Mouse (Mus musculus) left cerebral cortex, postnatal 10 days (tissue): Measurements from ENCODE around the gene Copg1. TPM values are rescaled to one million over a fixed set of nuclear protein-coding genes. Genes with fewer than 3 reads are reported as not detected.
"Not testable (repeated sequence)": the region's sequence is repeated elsewhere in the genome, so short reads cannot be mapped to it uniquely, and the experiment has no call there.

Experiments
- DNase-seq, 2 experiments: peaks; one replicate each; pipeline ENCODE4 v3.0.0; 2021 to 2022; ENCODE audit warnings: low spot score in 2 of 2, mixed read lengths in 1 of 2; ENCODE audit errors: extremely low spot score in 1 of 2
- intact Hi-C: fragments of 180-260 bp; cut with DNase I; formaldehyde crosslinking; loops from one replicate; pipeline ENCODE4 v1.15.1; 2025
- total RNA-seq, 2 experiments: library from RNA; stranded (reverse); gene quantifications; 2 replicates each; pipeline ENCODE4 v1.2.3; 2021

Gene Copg1
- total RNA-seq, 2 experiments from 2014 or later: 183 to 198 TPM

GRCm38 (mm10) chr6:87923624-87924023 is 36.0 kb downstream of the Copg1 start:
- DNase-seq: no peak
- intact Hi-C loops: no loop called here

GRCm38 (mm10) chr6:87935037-87935436 is 47.4 kb downstream of the Copg1 start:
- DNase-seq: no peak
- intact Hi-C loops: no loop called here

- DNase-seq: peak in 1 of 2 experiments; percentile 32
- intact Hi-C loops: no loop called here
Observed at GRCm38 (mm10) chr6:87937178-87937788, 49.7 kb downstream of the Copg1 start.

GRCm38 (mm10) chr6:87938941-87939340 is 51.3 kb downstream of the Copg1 start:
- no peak for DNase-seq
- intact Hi-C loops: no loop called here

GRCm38 (mm10) chr6:87942179-87942578 is 54.6 kb downstream of the Copg1 start:
- no peak for DNase-seq
- intact Hi-C loops: no loop called here

- intact Hi-C loops, DNase-seq: not testable (repeated sequence)
Observed at GRCm38 (mm10) chr6:87962457-87962856, 74.8 kb downstream of the Copg1 start.

Other genes with a start within 250 kb of the Copg1 start
- gene Aplf, start 215.6 kb upstream of the Copg1 start, total RNA-seq: 10 to 100 TPM; 10.8 to 12.8 TPM
- 1 to 10 TPM; 3.5 to 4.2 TPM for gene Efcc1, start 156.9 kb upstream of the Copg1 start, total RNA-seq
- gene Gp9, start 109.7 kb upstream of the Copg1 start, total RNA-seq: under 1 TPM; 0.41 to 0.55 TPM
- 10 to 100 TPM; 17.4 to 17.6 TPM for gene Rab43, start 75.7 kb upstream of the Copg1 start, total RNA-seq
- 1 to 10 TPM; 2.1 to 3.9 TPM for gene Gm45140, start 52.0 kb upstream of the Copg1 start, total RNA-seq
- gene Isy1, start 49.0 kb upstream of the Copg1 start, total RNA-seq: 10 to 100 TPM; 29.3 to 31.7 TPM
- 100 to 1,000 TPM; 255 TPM for gene Cnbp, start 36.7 kb upstream of the Copg1 start, total RNA-seq
- gene Hmces, start 26.1 kb downstream of the Copg1 start, total RNA-seq: 10 to 100 TPM; 25.8 to 27.3 TPM
- gene H1fx, start 93.8 kb downstream of the Copg1 start, total RNA-seq: 10 to 100 TPM; 70.6 to 73.5 TPM
- 100 to 1,000 TPM; 325 to 332 TPM for gene Rab7, start 157.5 kb downstream of the Copg1 start, total RNA-seq
- 100 to 1,000 TPM; 179 to 193 TPM for gene Rpn1, start 196.7 kb downstream of the Copg1 start, total RNA-seq